In genomic region chr3:96667316-96667715, GRCm38 (mm10) we compare ENCODE assay signal across 8 mouse cellular contexts. TPM values are rescaled to one million over a fixed set of nuclear protein-coding genes. Genes with fewer than 3 reads are reported as not detected.
A peak's percentile ranks its signal among the peaks of the same experiment; 100 is the strongest.
DNase-seq lines count a peak whose midpoint lies in the region; ATAC-seq lines count a peak whose summit lies in the region.

No protein-coding gene starts in this region.

- DNase-seq in heart, postnatal 4 days = peak; percentile 18
- no peak for DNase-seq in heart, postnatal 25 days (ENCODE audit: low spot score)
- peak; percentile 52 for DNase-seq in CD4-positive helper T cell, adult 2 months (ENCODE audit: low read depth, low spot score)
- peak; percentile 32 for DNase-seq in adrenal gland, postnatal 25 days
- DNase-seq in lung, postnatal 36 days = peak; percentile 54
- DNase-seq in left cerebral cortex, postnatal 14 days (ENCODE audit: low spot score in 2 of 2) = no peak
- DNase-seq in urinary bladder, adult 18-20 months (ENCODE audit: low spot score in 2 of 2) = no peak

- no peak for ATAC-seq in erythroblast, adult 5-6 weeks (replicated peaks; ENCODE audit: low FRiP score, poor library complexity, severe bottlenecking)

- intact Hi-C loops in heart, postnatal 25 days (cut with DNase I) = loop anchor here (5.0 kb wide), 1 partner anchor 40 kb away; the partner anchor contains the start of gene Nudt17
- intact Hi-C loops in left cerebral cortex, postnatal 14 days (cut with DNase I) = no loop called here

RNA-seq across cellular contexts. Expression of gene Ankrd35, which starts 2.6 kb away (rescaled TPM):
- total RNA-seq in heart, postnatal 4 days (2021) = under 1 TPM; 0.14 to 0.19 TPM
- under 1 TPM; 0.60 to 0.95 TPM for total RNA-seq in heart, postnatal 25 days (2021)
- 2.3 and 3.2 TPM in 2 replicates for total RNA-seq in adrenal gland, postnatal 25 days (2021)
- total RNA-seq in erythroblast, adult 5-6 weeks (2015; ENCODE audit: low replicate concordance) = not detected in 2 replicates
- total RNA-seq in erythroblast, adult 5-6 weeks (2017; ENCODE audit: low replicate concordance) = not detected in 2 replicates
- total RNA-seq in left cerebral cortex, postnatal 14 days (2021) = 1 to 10 TPM; 4.6 to 7.6 TPM

RNA-seq across cellular contexts. Expression of gene Itga10, which starts 21.9 kb away (rescaled TPM):
- 1 to 10 TPM; 1.0 to 1.3 TPM for total RNA-seq in heart, postnatal 4 days (2021)
- 1 to 10 TPM in 1 of 2 experiments, under 1 TPM in 1; 0.84 to 1.0 TPM for total RNA-seq in heart, postnatal 25 days (2021)
- 1.9 and 2.0 TPM in 2 replicates for total RNA-seq in adrenal gland, postnatal 25 days (2021)
- not detected in 2 replicates for total RNA-seq in erythroblast, adult 5-6 weeks (2015; ENCODE audit: low replicate concordance)
- 0.14 and 1.4 TPM in 2 replicates for total RNA-seq in erythroblast, adult 5-6 weeks (2017; ENCODE audit: low replicate concordance)
- total RNA-seq in left cerebral cortex, postnatal 14 days (2021) = 1 to 10 TPM; 1.5 to 2.5 TPM

RNA-seq across cellular contexts. Expression of gene Pias3, which starts 28.9 kb away (rescaled TPM):
- 10 to 100 TPM; 23.6 to 27.3 TPM for total RNA-seq in heart, postnatal 4 days (2021)
- total RNA-seq in heart, postnatal 25 days (2021) = 10 to 100 TPM; 14.0 to 17.5 TPM
- 27.6 and 33.1 TPM in 2 replicates for total RNA-seq in adrenal gland, postnatal 25 days (2021)
- 3.8 and 11.0 TPM in 2 replicates for total RNA-seq in erythroblast, adult 5-6 weeks (2015; ENCODE audit: low replicate concordance)
- total RNA-seq in erythroblast, adult 5-6 weeks (2017; ENCODE audit: low replicate concordance) = 2.2 and 3.2 TPM in 2 replicates
- 10 to 100 TPM; 17.6 to 22.7 TPM for total RNA-seq in left cerebral cortex, postnatal 14 days (2021)

RNA-seq across cellular contexts. Expression of gene Gm42957, which starts 32.0 kb away (rescaled TPM):
- under 1 TPM; 0.18 to 0.21 TPM for total RNA-seq in heart, postnatal 4 days (2021)
- total RNA-seq in heart, postnatal 25 days (2021) = under 1 TPM; 0.14 to 0.16 TPM
- total RNA-seq in adrenal gland, postnatal 25 days (2021) = 0.55 and 0.71 TPM in 2 replicates
- total RNA-seq in erythroblast, adult 5-6 weeks (2015; ENCODE audit: low replicate concordance) = not detected in 2 replicates
- not detected in 2 replicates for total RNA-seq in erythroblast, adult 5-6 weeks (2017; ENCODE audit: low replicate concordance)
- under 1 TPM; 0.40 to 0.44 TPM for total RNA-seq in left cerebral cortex, postnatal 14 days (2021)

RNA-seq across cellular contexts. Expression of gene Pex11b, which starts 32.1 kb away (rescaled TPM):
- total RNA-seq in heart, postnatal 4 days (2021) = 10 to 100 TPM; 26.4 to 26.8 TPM
- total RNA-seq in heart, postnatal 25 days (2021) = 10 to 100 TPM; 30.2 to 32.6 TPM
- total RNA-seq in adrenal gland, postnatal 25 days (2021) = 41.6 and 58.7 TPM in 2 replicates
- total RNA-seq in erythroblast, adult 5-6 weeks (2015; ENCODE audit: low replicate concordance) = 7.7 and 22.1 TPM in 2 replicates
- total RNA-seq in erythroblast, adult 5-6 weeks (2017; ENCODE audit: low replicate concordance) = 2.6 and 7.1 TPM in 2 replicates
- 10 to 100 TPM; 49.2 to 49.7 TPM for total RNA-seq in left cerebral cortex, postnatal 14 days (2021)

Comparison
In these comparisons a context has a peak if more than half of its experiments do, and no peak if none do; other contexts are left out.
1. DNase-seq: peak in heart, postnatal 4 days (single experiment), CD4-positive helper T cell, adult 2 months (single experiment), adrenal gland, postnatal 25 days (single experiment) and lung, postnatal 36 days (single experiment); none in heart, postnatal 25 days (single experiment), left cerebral cortex, postnatal 14 days (0 of 2) and urinary bladder, adult 18-20 months (0 of 2).